Mouse (Mus musculus): ENCODE results near the gene Gucy2e. TPM values are rescaled to one million over a fixed set of nuclear protein-coding genes. Genes with fewer than 3 reads are reported as not detected.

Gucy2e gene
- polyA plus RNA-seq, 1 experiment from 2014 or later, result 0.10 TPM

- peak within 1 kb of the TSS; percentile 17; the same call in 1 of the 2 replicates for H3K9ac ChIP-seq
- no peaks in the 10 kb centered on the region for H3K36me3 ChIP-seq
- H3K27me3 ChIP-seq, result peaks cover 32% of the 10 kb centered on the region
- H3K9me3 ChIP-seq, result no peaks in the 10 kb centered on the region
- no peak for ATAC-seq (ENCODE audit: insufficient number of reproducible peaks, insufficient read depth, low FRiP score, low TSS enrichment)
- H3K27ac ChIP-seq, result no peak within 1 kb of the TSS
- H3K4me1 ChIP-seq, result peaks cover 8% of the 10 kb centered on the region; the same call in 1 of the 2 replicates
- H3K4me3 ChIP-seq, result peak within 1 kb of the TSS; percentile 22
- peak within 1 kb of the TSS; percentile 46 for H3K4me2 ChIP-seq (replicated peaks)
- 30% methylated on average over 6 of the region's 6 CpGs for WGBS
These were observed 39.1 kb downstream of the Gucy2e start, which contains the start of gene Alox8 for GRCm38 (mm10) chr11:69197743-69198142. Gene Alox8, minus strand, starts transcription at chr11:69197843.

GRCm38 (mm10) chr11:69197194-69197593 is 39.6 kb downstream of the Gucy2e start:
- Histone ChIP-seq H3K9me3 (no peaks in the 10 kb centered on the region), H3K36me3 (no peaks in the 10 kb centered on the region), H3K4me1 (peaks cover 8% of the 10 kb centered on the region; the same call in 1 of the 2 replicates), H3K4me3 (peak overlapping the region; percentile 22), H3K9ac (peak overlapping the region; percentile 17; the same call in 1 of the 2 replicates), H3K27ac (no peak overlapping the region), H3K27me3 (peaks cover 32% of the 10 kb centered on the region), H3K4me2 (replicated peaks) (peak overlapping the region; percentile 46)
- under 1% methylated on average over 14 of the region's 14 CpGs for WGBS
- ATAC-seq (ENCODE audit: insufficient number of reproducible peaks, insufficient read depth, low FRiP score, low TSS enrichment), result no peak

- peaks cover 8% of the 10 kb centered on the region; the same call in 1 of the 2 replicates for H3K4me1 ChIP-seq
- WGBS, result 9% methylated on average over 5 of the region's 5 CpGs
- peak overlapping the region; percentile 22; the same call in 1 of the 2 replicates for H3K4me3 ChIP-seq
- H3K9me3 ChIP-seq, result no peaks in the 10 kb centered on the region
- H3K36me3 ChIP-seq, result no peaks in the 10 kb centered on the region
- H3K27me3 ChIP-seq, result peaks cover 32% of the 10 kb centered on the region
- peak overlapping the region; percentile 17; the same call in 1 of the 2 replicates for H3K9ac ChIP-seq
- peak overlapping the region; percentile 46 for H3K4me2 ChIP-seq (replicated peaks)
- no peak for ATAC-seq (ENCODE audit: insufficient number of reproducible peaks, insufficient read depth, low FRiP score, low TSS enrichment)
- no peak overlapping the region for H3K27ac ChIP-seq
These were observed 40.1 kb downstream of the Gucy2e start for GRCm38 (mm10) chr11:69196766-69197165.

GRCm38 (mm10) chr11:69192840-69193239 is 44.0 kb downstream of the Gucy2e start:
- 2% methylated on average over 1 of the region's 1 CpGs for WGBS
- Histone ChIP-seq H3K4me3 (no peak overlapping the region), H3K27me3 (peaks cover 18% of the 10 kb centered on the region), H3K9ac (no peak overlapping the region), H3K36me3 (no peaks in the 10 kb centered on the region), H3K27ac (no peak overlapping the region), H3K4me2 (replicated peaks) (no peak overlapping the region), H3K9me3 (no peaks in the 10 kb centered on the region), H3K4me1 (peaks cover 8% of the 10 kb centered on the region; the same call in 1 of the 2 replicates)
- no peak for ATAC-seq (ENCODE audit: insufficient number of reproducible peaks, insufficient read depth, low FRiP score, low TSS enrichment)

GRCm38 (mm10) chr11:69185936-69186335 is 50.9 kb downstream of the Gucy2e start:
- Histone ChIP-seq H3K36me3 (no peaks in the 10 kb centered on the region), H3K27me3 (no peaks in the 10 kb centered on the region), H3K27ac (no peak overlapping the region), H3K4me2 (replicated peaks) (no peak overlapping the region), H3K4me3 (no peak overlapping the region), H3K9me3 (no peaks in the 10 kb centered on the region), H3K4me1 (no peaks in the 10 kb centered on the region), H3K9ac (no peak overlapping the region)
- no peak for ATAC-seq (ENCODE audit: insufficient number of reproducible peaks, insufficient read depth, low FRiP score, low TSS enrichment)
- 84% methylated on average over 6 of the region's 6 CpGs for WGBS

GRCm38 (mm10) chr11:69185031-69185430 is 51.8 kb downstream of the Gucy2e start:
- no peak for ATAC-seq (ENCODE audit: insufficient number of reproducible peaks, insufficient read depth, low FRiP score, low TSS enrichment)
- H3K4me1 ChIP-seq, result no peaks in the 10 kb centered on the region
- H3K4me2 ChIP-seq (replicated peaks), result no peak overlapping the region
- H3K4me3 ChIP-seq, result no peak overlapping the region
- no peaks in the 10 kb centered on the region for H3K9me3 ChIP-seq
- 83% methylated on average over 5 of the region's 5 CpGs for WGBS
- no peak overlapping the region for H3K27ac ChIP-seq
- H3K9ac ChIP-seq, result no peak overlapping the region
- H3K27me3 ChIP-seq, result no peaks in the 10 kb centered on the region
- H3K36me3 ChIP-seq, result no peaks in the 10 kb centered on the region

- WGBS, result 88% methylated on average over 4 of the region's 4 CpGs
- Histone ChIP-seq H3K9ac (no peak overlapping the region), H3K4me3 (no peak overlapping the region), H3K4me2 (replicated peaks) (no peak overlapping the region), H3K27ac (no peak overlapping the region), H3K27me3 (no peaks in the 10 kb centered on the region), H3K36me3 (no peaks in the 10 kb centered on the region), H3K4me1 (no peaks in the 10 kb centered on the region), H3K9me3 (no peaks in the 10 kb centered on the region)
- no peak for ATAC-seq (ENCODE audit: insufficient number of reproducible peaks, insufficient read depth, low FRiP score, low TSS enrichment)
These were observed 56.7 kb downstream of the Gucy2e start for GRCm38 (mm10) chr11:69180120-69180519.

GRCm38 (mm10) chr11:69179512-69179911 is 57.3 kb downstream of the Gucy2e start:
- no peaks in the 10 kb centered on the region for H3K4me1 ChIP-seq
- WGBS, result 73% methylated on average over 3 of the region's 3 CpGs
- no peak for ATAC-seq (ENCODE audit: insufficient number of reproducible peaks, insufficient read depth, low FRiP score, low TSS enrichment)

GRCm38 (mm10) chr11:69178525-69178924 is 58.3 kb downstream of the Gucy2e start:
- no peaks in the 10 kb centered on the region for H3K4me1 ChIP-seq
- WGBS, result 83% methylated on average over 3 of the region's 3 CpGs
- H3K9me3 ChIP-seq, result no peaks in the 10 kb centered on the region
- H3K27ac ChIP-seq, result no peak overlapping the region
- H3K4me2 ChIP-seq (replicated peaks), result no peak overlapping the region
- H3K27me3 ChIP-seq, result no peaks in the 10 kb centered on the region
- H3K4me3 ChIP-seq, result no peak overlapping the region
- no peak for ATAC-seq (ENCODE audit: insufficient number of reproducible peaks, insufficient read depth, low FRiP score, low TSS enrichment)
- H3K36me3 ChIP-seq, result no peaks in the 10 kb centered on the region
- H3K9ac ChIP-seq, result no peak overlapping the region

More at GRCm38 (mm10) chr11:69179512-69179911, 57.3 kb downstream of the Gucy2e start:
- H3K4me3 ChIP-seq, result no peak overlapping the region
- no peaks in the 10 kb centered on the region for H3K9me3 ChIP-seq
- H3K36me3 ChIP-seq, result no peaks in the 10 kb centered on the region
- H3K27me3 ChIP-seq, result no peaks in the 10 kb centered on the region
- no peak overlapping the region for H3K4me2 ChIP-seq (replicated peaks)
- H3K27ac ChIP-seq, result no peak overlapping the region
- H3K9ac ChIP-seq, result no peak overlapping the region

- Histone ChIP-seq H3K27me3 (no peaks in the 10 kb centered on the region), H3K27ac (no peak overlapping the region), H3K4me2 (replicated peaks) (no peak overlapping the region), H3K36me3 (no peaks in the 10 kb centered on the region), H3K9ac (no peak overlapping the region), H3K4me3 (no peak overlapping the region), H3K4me1 (no peaks in the 10 kb centered on the region), H3K9me3 (no peaks in the 10 kb centered on the region)
- ATAC-seq (ENCODE audit: insufficient number of reproducible peaks, insufficient read depth, low FRiP score, low TSS enrichment), result no peak
- 85% methylated on average over 7 of the region's 7 CpGs for WGBS
These were observed 62.1 kb downstream of the Gucy2e start for GRCm38 (mm10) chr11:69174722-69175121.

GRCm38 (mm10) chr11:69172606-69173005 is 64.2 kb downstream of the Gucy2e start:
- no peaks in the 10 kb centered on the region for H3K36me3 ChIP-seq
- no peak overlapping the region for H3K27ac ChIP-seq
- H3K4me3 ChIP-seq, result no peak overlapping the region
- H3K27me3 ChIP-seq, result 0 out of 2 replicates have a peak, but pooled peaks cover 4% of the 10 kb centered on the region
- no peaks in the 10 kb centered on the region for H3K4me1 ChIP-seq
- H3K9me3 ChIP-seq, result no peaks in the 10 kb centered on the region
- no peak overlapping the region for H3K4me2 ChIP-seq (replicated peaks)
- ATAC-seq (ENCODE audit: insufficient number of reproducible peaks, insufficient read depth, low FRiP score, low TSS enrichment), result no peak
- 82% methylated on average over 2 of the region's 2 CpGs for WGBS
- H3K9ac ChIP-seq, result no peak overlapping the region

GRCm38 (mm10) chr11:69171626-69172025 is 65.2 kb downstream of the Gucy2e start:
- Histone ChIP-seq H3K27ac (no peak overlapping the region), H3K9ac (no peak overlapping the region), H3K4me2 (replicated peaks) (no peak overlapping the region), H3K9me3 (no peaks in the 10 kb centered on the region), H3K27me3 (0 out of 2 replicates have a peak, but pooled peaks cover 4% of the 10 kb centered on the region), H3K4me3 (no peak overlapping the region), H3K36me3 (no peaks in the 10 kb centered on the region), H3K4me1 (no peaks in the 10 kb centered on the region)
- 24% methylated on average over 7 of the region's 7 CpGs for WGBS
- no peak for ATAC-seq (ENCODE audit: insufficient number of reproducible peaks, insufficient read depth, low FRiP score, low TSS enrichment)
